23 mouse cellular contexts compared by ENCODE assay signal in genomic region chr7:66949006-66949405, GRCm38 (mm10).
DNase-seq lines count a peak whose midpoint lies in the region; ATAC-seq and TF ChIP-seq lines count a peak whose summit lies in the region.
"Had no signal": no experiment of that assay in that cellular context is flagged by ENCODE, and none has a peak within 500 bp of the region (broad histone marks: within the 10 kb centered on the region; RNA-seq: fewer than 3 reads in every experiment).

No protein-coding gene starts in this region.

- H3K4me1 ChIP-seq in CH12.LX (ENCODE audit: control insufficient read depth in 1 of 2, insufficient read depth in 2 of 2), result peaks cover 0 to 7% of the 10 kb centered on the region in 2 experiments; a peak in 2 of 4 replicates
- H3K4me1 ChIP-seq in heart, embryonic 10.5 days, result peaks cover 9% of the 10 kb centered on the region; the same call in 1 of the 2 replicates

- TF ChIP-seq CTCF in CH12.LX (conservative IDR thresholded peaks at IDR 0.05 in 1 of 2, IDR thresholded peaks at IDR 0.05 in 1 of 2; ENCODE audit: low read depth in 2 of 2, low read length in 2 of 2), result no peak

- no peaks in the 10 kb centered on the region for H3K36me3 ChIP-seq in CH12.LX (replicated peaks in 1 of 2; ENCODE audit: control insufficient read depth in 1 of 2, insufficient read depth in 1 of 2, low read length in 1 of 2)
- no peaks in the 10 kb centered on the region for H3K36me3 ChIP-seq in heart, embryonic 10.5 days
- H3K36me3 ChIP-seq: G1E had no signal

- dilution Hi-C loops in CH12.LX (cut with MboI; ENCODE audit: extremely low pct_ligation_motif_present, extremely low pct_unique_long_range_greater_than_20kb, low sequenced_read_pairs), result no loop called here

- no peak for TF ChIP-seq POLR2A in CH12.LX (IDR thresholded peaks at IDR 0.05; ENCODE audit: low read depth, low read length)

- in situ Hi-C loops in CH12.LX (cut with MboI; ENCODE audit: low pct_ligation_motif_present, low pct_unique_long_range_greater_than_20kb, low sequenced_read_pairs), result no loop called here

- no peak overlapping the region for H3K9ac ChIP-seq in CH12.LX (ENCODE audit: insufficient read depth, low read depth)

- no peak overlapping the region for H3K27ac ChIP-seq in CH12.LX (ENCODE audit: insufficient read depth, low read depth)
- no peak overlapping the region for H3K27ac ChIP-seq in heart, embryonic 10.5 days

- no peak for TF ChIP-seq RAD21 in CH12.LX (IDR thresholded peaks at IDR 0.05; ENCODE audit: low read depth, low read length)

- no peaks in the 10 kb centered on the region for H3K9me3 ChIP-seq in CH12.LX (replicated peaks; ENCODE audit: low read length)
- H3K9me3 ChIP-seq in heart, embryonic 10.5 days, result no peaks in the 10 kb centered on the region

- H3K4me3 ChIP-seq in CH12.LX (replicated peaks in 1 of 3; ENCODE audit: low read depth in 2 of 3, low read length in 2 of 3, poor library complexity in 1 of 3), result no peak overlapping the region
- H3K4me3 ChIP-seq in heart, embryonic 10.5 days, result no peak overlapping the region

- DNase-seq in testis, postnatal 10 days (ENCODE audit: low spot score), result peak; percentile 6
- no peak for DNase-seq in testis, postnatal 14 days (ENCODE audit: low spot score)
- DNase-seq in A20 (ENCODE audit: low read depth, low spot score) (peak; percentile 55), CH12.LX (ENCODE audit: extremely low read depth) (peak; percentile 60)
- no peak for DNase-seq in heart, embryonic 10.5 days (ENCODE audit: low spot score)
- DNase-seq in cerebellum, postnatal 36 days, result no peak
- no peak for DNase-seq in cerebellum, adult 8-10 months
- DNase-seq: adrenal gland, adult 2 months; adrenal gland, adult 8-10 months; adrenal gland, postnatal 10 days; adrenal gland, postnatal 14 days; adrenal gland, postnatal 25 days; adrenal gland, postnatal 36 days; B cell, adult 2 months; cerebellum, adult 11 months; cerebellum, adult 11-12 months; cerebellum, adult 18-20 months; cerebellum, adult 2 months had no signal

- peaks cover 23% of the 10 kb centered on the region for H3K27me3 ChIP-seq in CH12.LX (replicated peaks)
- H3K27me3 ChIP-seq in heart, embryonic 10.5 days (ENCODE audit: insufficient read depth, poor library complexity, severe bottlenecking), result no peaks in the 10 kb centered on the region
- H3K27me3 ChIP-seq: Patski had no signal

- H3K4me2 ChIP-seq in CH12.LX (ENCODE audit: insufficient read depth, low read depth, poor library complexity, severe bottlenecking), result no peak overlapping the region

- ATAC-seq in megakaryocyte progenitor cell, adult 5-6 weeks (replicated peaks; ENCODE audit: poor library complexity), result 0 out of 2 replicates have a peak, but pooled peaks have one; percentile 34
- ATAC-seq: activated CD4-positive, CD25-positive, alpha-beta regulatory T cell, adult 4 months; CD4-positive, CD25-positive, alpha-beta regulatory T cell, adult 4 months; Patski had no signal

- 94% methylated on average over 3 of the region's 3 CpGs for whole genome bisulfite sequencing in heart, embryonic 10.5 days

- TF ChIP-seq EP300 in CH12.LX (IDR thresholded peaks at IDR 0.05; ENCODE audit: low read length), result no peak

- H3K79me2 ChIP-seq in CH12.LX (replicated peaks; ENCODE audit: control insufficient read depth, extremely low read depth, insufficient read depth, poor library complexity, severe bottlenecking), result no peaks in the 10 kb centered on the region

TF ChIP-seq in CH12.LX, 34 proteins besides CTCF, POLR2A, EP300 and RAD21:
- TF ChIP-seq POLR2AphosphoS2 (IDR thresholded peaks at IDR 0.05; ENCODE audit: low read depth, low read length) (no peak), BHLHE40 (IDR thresholded peaks at IDR 0.05; ENCODE audit: low read depth, low read length) (peak; percentile 49; the same call in 1 of the 2 replicates)

Comparison
In these comparisons a context has a peak if more than half of its experiments do, and no peak if none do; other contexts are left out.
1. DNase-seq: peak in testis, postnatal 10 days (single experiment), A20 (single experiment) and CH12.LX (single experiment); none in testis, postnatal 14 days (single experiment), heart, embryonic 10.5 days (single experiment), cerebellum, postnatal 36 days (0 of 2) and cerebellum, adult 8-10 months (single experiment).